In the genomic region with DNA sequence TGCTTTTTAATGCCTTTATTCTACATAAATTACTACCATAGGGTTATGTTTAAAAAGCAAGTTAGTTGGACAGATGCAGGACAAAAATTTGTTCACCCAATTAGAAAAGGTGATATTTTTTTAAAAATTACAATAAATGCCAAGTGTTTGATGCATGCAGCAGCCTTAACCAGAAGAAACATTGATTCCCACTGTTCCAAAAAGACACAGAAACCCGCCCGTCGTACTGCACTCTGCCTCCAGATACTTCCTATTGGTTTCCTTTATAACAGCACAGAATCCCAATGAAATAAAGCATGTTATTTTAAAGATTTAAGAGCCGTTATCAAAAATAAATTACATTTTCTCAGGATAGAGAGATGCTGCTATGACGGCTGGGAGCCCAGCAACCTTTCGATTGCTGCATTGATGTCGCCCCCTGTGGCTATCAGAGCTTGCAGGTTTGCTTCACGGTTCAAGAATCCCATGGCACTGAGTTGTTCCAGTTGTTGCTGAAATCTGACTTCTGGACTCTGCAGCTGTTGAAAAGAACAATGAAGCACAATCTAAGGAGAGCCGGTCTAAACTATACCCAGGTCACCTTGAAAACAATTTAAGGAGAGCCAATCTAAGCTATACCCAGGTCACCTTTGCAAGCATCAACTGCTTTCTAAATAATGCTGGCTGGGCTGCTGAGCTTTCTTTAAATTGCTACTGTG, we compare ENCODE assay signal across 8 mouse cellular contexts. TPM values are rescaled to one million over a fixed set of nuclear protein-coding genes. Genes with fewer than 3 reads are reported as not detected.
DNase-seq lines count a peak whose midpoint lies in the region; ATAC-seq and TF ChIP-seq lines count a peak whose summit lies in the region.

No protein-coding gene starts in this region.

- no peaks in the 10 kb centered on the region for H3K4me1 ChIP-seq in heart, adult 2 months (ENCODE audit: control insufficient read depth, insufficient read depth, low read length)
- 0 out of 2 replicates have a peak, but pooled peaks cover 3% of the 10 kb centered on the region for H3K4me1 ChIP-seq in heart, embryonic 12.5 days (replicated peaks)

- TF ChIP-seq CTCF in heart, adult 2 months (IDR thresholded peaks at IDR 0.05), result peak; percentile 22; the same call in 1 of the 2 replicates
- no peak for TF ChIP-seq CTCF in brain, embryonic 14.5 days (IDR thresholded peaks at IDR 0.05; ENCODE audit: borderline replicate concordance, extremely low read depth, insufficient read depth, insufficient read length)

- intact Hi-C loops in heart, adult 2 months (cut with DNase I), result no loop called here

- ATAC-seq in heart, embryonic 12.5 days (ENCODE audit: insufficient number of reproducible peaks, low FRiP score), result no peak
- no peak for ATAC-seq in megakaryocyte progenitor cell, adult 5-6 weeks (replicated peaks; ENCODE audit: poor library complexity)

- no peak overlapping the region for H3K9ac ChIP-seq in heart, adult 2 months (ENCODE audit: low read depth, low read length)
- H3K9ac ChIP-seq in heart, embryonic 12.5 days, result no peak overlapping the region

- no peaks in the 10 kb centered on the region for H3K9me3 ChIP-seq in heart, embryonic 12.5 days (replicated peaks)

- peak; percentile 96 to 99 for DNase-seq in heart, adult 2 months
- peak; percentile 7 for DNase-seq in brain, embryonic 14.5 days (ENCODE audit: low read depth)
- peak; percentile 100 for DNase-seq in heart, adult 8-10 months (ENCODE audit: low spot score)
- DNase-seq in layer of hippocampus, postnatal 36 days, result peak; percentile 99 to 100
- DNase-seq in right cerebral cortex, postnatal 10 days (ENCODE audit: low spot score in 2 of 2), result peak; percentile 100
- DNase-seq in retina, embryonic 14.5 days (ENCODE audit: low spot score), result no peak

- H3K79me2 ChIP-seq in heart, adult 2 months (replicated peaks; ENCODE audit: control insufficient read depth, insufficient read depth, low read length), result no peaks in the 10 kb centered on the region; the same call in 1 of the 2 replicates

- no peak for TF ChIP-seq POLR2A in heart, adult 2 months (IDR thresholded peaks at IDR 0.05; ENCODE audit: insufficient read depth, low read depth, low read length)
- no peak for TF ChIP-seq POLR2A in brain, embryonic 14.5 days (IDR thresholded peaks at IDR 0.05; ENCODE audit: borderline replicate concordance, extremely low read depth, insufficient read depth, insufficient read length, poor library complexity, severe bottlenecking)

- H3K27ac ChIP-seq in heart, adult 2 months, result no peak overlapping the region
- H3K27ac ChIP-seq in heart, embryonic 12.5 days (ENCODE audit: poor library complexity, severe bottlenecking), result no peak overlapping the region

- no peaks in the 10 kb centered on the region for H3K27me3 ChIP-seq in heart, adult 2 months (ENCODE audit: control insufficient read depth, insufficient read depth, low read length)
- H3K27me3 ChIP-seq in heart, embryonic 12.5 days (replicated peaks), result no peaks in the 10 kb centered on the region

- no peak for TF ChIP-seq EP300 in heart, adult 2 months (IDR thresholded peaks at IDR 0.05; ENCODE audit: insufficient read depth, low read depth, low read length)

- no peak overlapping the region for H3K4me3 ChIP-seq in heart, adult 2 months
- H3K4me3 ChIP-seq in heart, embryonic 12.5 days, result no peak overlapping the region

- no peaks in the 10 kb centered on the region for H3K36me3 ChIP-seq in heart, adult 2 months (ENCODE audit: control insufficient read depth, insufficient read depth, low read length)
- H3K36me3 ChIP-seq in heart, embryonic 12.5 days, result peaks cover 62% of the 10 kb centered on the region

- no peak overlapping the region for H3K4me2 ChIP-seq in heart, embryonic 12.5 days

- WGBS in heart, adult 2 months, result 82% methylated on average over 9 of the region's 9 CpGs
- 83% methylated on average over 9 of the region's 9 CpGs for WGBS in heart, embryonic 12.5 days

RNA-seq across cellular contexts. Expression of a gene that starts 20.2 kb away (rescaled TPM):
- total RNA-seq in heart, adult 2 months (2021), result 10 to 100 TPM; 22.3 to 24.0 TPM
- polyA plus RNA-seq in heart, adult 2 months (2012; rRNA removed), result 13.9 and 14.8 TPM in 2 replicates
- polyA plus RNA-seq in heart, embryonic 12.5 days (2016; fragmentation: Nextera tagmentation; extraction: Ambion mirVana), result 25.4 and 28.9 TPM in 2 replicates
- polyA plus RNA-seq in brain, embryonic 14.5 days (2012; rRNA removed), result 29.3 and 31.0 TPM in 2 replicates
- 10 to 100 TPM; 21.2 to 26.2 (median 24.6) TPM for total RNA-seq in heart, adult 8-10 months (2022)
- 10 to 100 TPM; 27.5 to 29.9 TPM for total RNA-seq in layer of hippocampus, postnatal 36 days (2021)
- 46.2 and 52.9 TPM in 2 replicates for total RNA-seq in megakaryocyte progenitor cell, adult 5-6 weeks (2015)
- total RNA-seq in megakaryocyte progenitor cell, adult 5-6 weeks (2017), result 36.8 and 44.9 TPM in 2 replicates

RNA-seq across cellular contexts. Expression of a gene that starts 37.8 kb away (rescaled TPM):
- total RNA-seq in heart, adult 2 months (2021), result 10 to 100 TPM; 48.8 to 49.2 TPM
- 49.4 and 67.0 TPM in 2 replicates for polyA plus RNA-seq in heart, adult 2 months (2012; rRNA removed)
- 104 and 108 TPM in 2 replicates for polyA plus RNA-seq in heart, embryonic 12.5 days (2016; fragmentation: Nextera tagmentation; extraction: Ambion mirVana)
- polyA plus RNA-seq in brain, embryonic 14.5 days (2012; rRNA removed), result 127 and 128 TPM in 2 replicates
- total RNA-seq in heart, adult 8-10 months (2022), result 10 to 100 TPM; 46.8 to 51.6 (median 48.3) TPM
- total RNA-seq in layer of hippocampus, postnatal 36 days (2021), result 100 to 1,000 TPM; 148 to 155 TPM
- total RNA-seq in megakaryocyte progenitor cell, adult 5-6 weeks (2015), result 52.2 and 57.6 TPM in 2 replicates
- 53.0 and 64.7 TPM in 2 replicates for total RNA-seq in megakaryocyte progenitor cell, adult 5-6 weeks (2017)

RNA-seq across cellular contexts. Expression of a gene that starts 49.3 kb away (rescaled TPM):
- 10 to 100 TPM; 66.6 to 67.4 TPM for total RNA-seq in heart, adult 2 months (2021)
- polyA plus RNA-seq in heart, adult 2 months (2012; rRNA removed), result 21.7 and 25.2 TPM in 2 replicates
- 21.6 and 21.8 TPM in 2 replicates for polyA plus RNA-seq in heart, embryonic 12.5 days (2016; fragmentation: Nextera tagmentation; extraction: Ambion mirVana)
- 391 and 399 TPM in 2 replicates for polyA plus RNA-seq in brain, embryonic 14.5 days (2012; rRNA removed)
- total RNA-seq in heart, adult 8-10 months (2022), result 10 to 100 TPM; 55.0 to 65.7 (median 60.4) TPM
- total RNA-seq in layer of hippocampus, postnatal 36 days (2021), result 100 to 1,000 TPM; 112 to 119 TPM
- total RNA-seq in megakaryocyte progenitor cell, adult 5-6 weeks (2015), result 151 and 162 TPM in 2 replicates
- 82.5 and 95.8 TPM in 2 replicates for total RNA-seq in megakaryocyte progenitor cell, adult 5-6 weeks (2017)
